Mouse (Mus musculus): ENCODE results near the gene Pir. TPM values are rescaled to one million over a fixed set of nuclear protein-coding genes. Genes with fewer than 3 reads are reported as not detected.

Pir gene
- 1 to 10 TPM; 3.6 to 7.1 TPM for total RNA-seq (2021)
- long read RNA-seq, experiment 1, transcript Pir-201 (10 exons, 1,599 nt) = major isoform, 6 of 10 reads
- long read RNA-seq, experiment 1, partial matches to known transcripts = 0 of 10 reads
- long read RNA-seq, experiment 1, other reads (novel, unspliced or antisense) = 4 of 10 reads
- long read RNA-seq, experiment 2, partial matches to known transcripts = 1 of 5 reads
- long read RNA-seq, experiment 2, other reads (novel, unspliced or antisense) = 1 of 5 reads

- DNase-seq = peak; percentile 48
These were observed at the start of gene Pir for GRCm38 (mm10) chrX:164269285-164269761. Gene Pir, plus strand, starts transcription at chrX:164269371.

- peak; percentile 23 for DNase-seq
These were observed 47.2 kb upstream of the Pir start for GRCm38 (mm10) chrX:164221989-164222388.

DNA sequence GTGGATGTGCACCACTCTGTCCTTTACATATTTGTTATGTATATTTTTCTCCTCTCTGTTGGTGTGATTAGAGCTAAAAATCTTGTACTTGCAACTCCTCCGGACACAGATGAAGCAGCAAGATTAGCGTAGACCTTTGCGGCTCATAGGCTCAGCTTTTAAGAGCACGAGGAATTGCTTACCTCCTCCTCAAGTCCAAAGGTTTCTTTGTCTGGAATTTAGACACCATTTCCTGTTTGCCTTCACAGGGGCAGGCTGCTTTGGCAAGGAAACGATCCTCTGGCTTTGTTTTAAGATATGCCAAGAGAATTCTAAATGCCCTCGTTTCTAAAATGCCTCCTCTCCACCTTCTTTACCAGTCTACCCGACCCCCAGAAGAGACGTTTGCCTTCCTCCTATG is 35.8 kb upstream of the Pir start:
- no peak for DNase-seq

GRCm38 (mm10) chrX:164245714-164246113 is 23.5 kb upstream of the Pir start:
- no peak for DNase-seq

DNA sequence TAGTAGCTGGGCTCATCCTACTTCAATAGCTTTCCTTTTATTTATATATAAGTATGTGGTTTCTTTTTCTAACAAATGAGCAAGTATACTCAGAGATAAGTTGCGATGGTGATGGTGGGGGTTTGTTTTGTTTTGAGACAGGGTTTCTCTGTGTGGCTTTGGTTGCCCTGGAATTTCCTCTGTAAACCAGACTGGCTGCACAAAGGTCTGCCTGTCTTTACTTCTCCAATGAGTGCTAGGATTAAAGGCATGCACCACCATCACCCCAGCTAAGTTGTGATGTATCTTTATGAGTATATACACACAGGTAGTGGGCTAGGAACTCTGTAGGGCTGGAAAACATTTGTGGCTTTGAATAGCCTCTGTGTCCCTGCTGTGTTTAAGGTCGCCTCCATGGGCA is 22.4 kb upstream of the Pir start:
- DNase-seq = no peak

DNA sequence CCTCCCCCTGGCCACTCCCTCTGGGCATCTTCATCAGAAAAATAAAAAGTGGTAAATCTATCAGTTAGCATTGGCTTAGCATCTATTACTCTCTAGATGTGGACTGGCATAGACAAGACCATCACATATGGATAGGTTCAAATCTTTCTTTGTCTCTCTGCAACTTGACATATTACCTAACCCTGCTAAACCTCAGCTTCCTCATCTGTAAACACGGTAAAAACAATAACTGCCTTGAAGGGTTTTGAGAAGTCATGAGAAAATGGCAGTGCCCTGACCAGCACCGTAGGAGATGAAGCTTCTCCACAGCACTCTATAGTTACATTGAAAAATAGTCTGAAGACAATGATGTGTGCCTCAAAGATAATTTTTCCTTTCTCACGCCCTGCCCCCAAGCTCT is 12.6 kb upstream of the Pir start:
- DNase-seq = no peak

DNA sequence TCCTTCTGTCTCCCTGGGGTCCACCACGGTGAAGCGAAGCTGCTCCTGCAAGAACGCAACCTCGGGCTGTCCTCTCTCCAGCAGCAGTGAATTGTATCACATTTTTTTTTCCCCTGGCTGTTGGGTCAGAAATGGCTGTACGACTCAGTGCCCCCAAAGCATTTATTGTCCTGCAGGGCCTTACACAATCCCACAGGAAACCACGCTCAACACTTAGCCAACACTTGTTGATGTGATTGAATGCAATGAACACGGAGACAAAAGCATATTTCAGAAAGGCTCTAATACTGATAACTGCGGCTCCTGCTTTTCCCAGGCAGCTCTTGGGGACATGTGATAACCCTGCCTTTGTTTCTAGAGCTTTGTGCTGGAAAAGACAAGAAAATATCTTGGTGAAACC is 11.1 kb upstream of the Pir start, which contains the start of gene Bmx:
TSS of gene Bmx (minus strand) at position 137 of the 400 bp plus-strand sequence.
- DNase-seq = no peak

GRCm38 (mm10) chrX:164258662-164259061 is 10.5 kb upstream of the Pir start:
- no peak for DNase-seq

GRCm38 (mm10) chrX:164262286-164262685 is 6.9 kb upstream of the Pir start:
- no peak for DNase-seq

GRCm38 (mm10) chrX:164264861-164265260 is 4.3 kb upstream of the Pir start:
- DNase-seq = no peak

- DNase-seq = no peak
These were observed 1.4 kb downstream of the Pir start for GRCm38 (mm10) chrX:164270603-164271002.

GRCm38 (mm10) chrX:164275536-164275935 is 6.4 kb downstream of the Pir start:
- DNase-seq = peak; percentile 2

- no peak for DNase-seq
These were observed 11.9 kb downstream of the Pir start for GRCm38 (mm10) chrX:164280918-164281647.

DNA sequence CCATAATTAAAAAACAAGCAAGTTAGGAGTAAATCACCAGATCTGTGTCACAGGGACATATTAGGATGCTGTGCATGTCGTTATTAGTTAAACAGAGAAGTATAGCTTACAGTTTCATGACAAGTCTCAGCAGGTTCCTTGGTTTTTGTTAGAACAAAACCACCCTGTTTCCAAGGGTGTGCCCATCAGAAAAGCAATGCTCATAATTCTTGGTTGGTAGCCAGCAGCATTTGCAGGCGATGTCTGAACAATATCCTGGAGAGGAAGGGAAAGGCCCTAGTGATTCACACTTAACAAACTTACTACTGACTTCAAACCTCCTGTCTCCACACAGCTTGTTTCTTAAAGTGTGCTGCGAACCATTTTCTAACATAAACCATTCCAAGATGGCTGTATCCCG is 14.6 kb downstream of the Pir start:
- no peak for DNase-seq

GRCm38 (mm10) chrX:164287077-164287476 is 17.9 kb downstream of the Pir start:
- DNase-seq = peak; percentile 34

DNA sequence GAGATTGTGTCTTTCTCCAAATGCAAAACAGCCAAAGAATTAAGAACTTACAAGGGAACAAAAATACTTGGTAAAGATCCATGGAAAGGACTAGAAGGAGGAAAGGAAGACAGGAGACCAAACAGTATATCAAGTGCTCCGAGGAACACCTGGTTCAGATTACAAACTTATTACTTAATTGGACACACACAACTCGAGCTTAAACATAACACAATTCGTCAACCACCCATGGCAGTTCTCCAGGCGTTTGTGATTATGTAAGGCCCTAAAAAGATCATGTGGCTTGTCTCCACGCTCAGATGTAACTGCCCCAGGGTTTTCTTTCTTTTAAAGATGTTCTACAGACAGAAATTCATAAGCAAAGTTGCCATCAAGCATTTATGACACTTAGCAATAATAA is 22.0 kb downstream of the Pir start:
- peak; percentile 20 for DNase-seq

DNA sequence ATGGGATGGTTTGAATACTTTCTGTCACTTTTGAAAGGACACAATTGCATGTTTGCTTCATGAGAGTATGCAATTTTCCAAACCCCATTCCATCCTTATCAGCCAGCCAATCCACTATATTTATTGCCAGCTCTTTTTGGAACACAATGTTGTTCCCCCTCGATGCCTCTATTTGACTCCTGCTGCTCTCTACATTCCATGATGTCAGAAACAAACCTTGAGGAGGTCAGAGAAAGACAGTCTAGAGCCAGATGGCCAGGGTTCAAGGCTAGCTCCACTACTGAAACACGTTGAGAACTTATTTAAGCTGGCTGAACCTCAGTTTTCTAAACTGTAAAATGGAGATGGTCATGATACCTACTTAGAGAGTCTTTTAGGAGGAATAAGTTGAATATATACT is 37.1 kb downstream of the Pir start:
- DNase-seq = peak; percentile 10

- DNase-seq = no peak
These were observed 44.7 kb downstream of the Pir start for GRCm38 (mm10) chrX:164313876-164314275.

DNA sequence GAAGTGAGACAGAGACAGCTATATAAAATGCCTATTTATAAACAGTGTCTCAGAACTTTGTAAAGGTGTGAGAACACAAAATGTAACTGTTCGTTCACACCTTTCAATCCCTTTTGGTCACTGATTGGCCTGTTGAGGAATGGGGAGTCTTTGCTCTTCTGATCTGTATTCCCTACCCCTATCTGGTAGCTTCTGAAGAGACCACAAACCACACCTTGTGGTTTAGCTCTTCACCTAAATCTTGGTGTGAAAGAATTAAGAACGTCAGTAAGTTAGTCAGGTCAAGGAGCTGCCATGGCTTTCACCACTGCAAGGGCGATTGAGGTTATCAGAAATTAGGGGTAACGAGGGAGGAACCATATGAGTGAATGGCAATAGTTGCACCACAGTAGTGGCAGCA is 49.4 kb downstream of the Pir start:
- DNase-seq = no peak

DNA sequence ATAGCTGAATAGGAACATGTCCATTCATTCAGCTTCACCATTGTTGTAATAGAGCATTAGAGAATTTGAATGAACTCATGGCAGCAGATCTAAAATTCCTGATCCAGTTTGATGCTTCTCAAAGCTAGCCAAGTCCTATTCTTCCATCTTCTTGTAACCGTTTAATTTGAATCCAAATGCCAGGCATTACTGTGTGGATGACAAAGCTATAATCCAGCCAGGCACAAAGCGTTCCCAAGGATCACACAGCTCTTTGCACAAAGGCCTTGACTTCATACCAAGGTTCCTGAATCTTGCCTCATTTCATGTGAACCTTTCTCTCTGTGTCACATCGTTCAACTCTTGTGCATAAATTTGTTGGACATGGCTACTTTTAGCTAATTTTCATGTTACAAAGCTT is 50.9 kb downstream of the Pir start:
- no peak for DNase-seq

- no peak for DNase-seq
These were observed 53.3 kb downstream of the Pir start for GRCm38 (mm10) chrX:164322492-164322891.

- DNase-seq = no peak
These were observed 54.3 kb downstream of the Pir start for GRCm38 (mm10) chrX:164323391-164323913.

DNA sequence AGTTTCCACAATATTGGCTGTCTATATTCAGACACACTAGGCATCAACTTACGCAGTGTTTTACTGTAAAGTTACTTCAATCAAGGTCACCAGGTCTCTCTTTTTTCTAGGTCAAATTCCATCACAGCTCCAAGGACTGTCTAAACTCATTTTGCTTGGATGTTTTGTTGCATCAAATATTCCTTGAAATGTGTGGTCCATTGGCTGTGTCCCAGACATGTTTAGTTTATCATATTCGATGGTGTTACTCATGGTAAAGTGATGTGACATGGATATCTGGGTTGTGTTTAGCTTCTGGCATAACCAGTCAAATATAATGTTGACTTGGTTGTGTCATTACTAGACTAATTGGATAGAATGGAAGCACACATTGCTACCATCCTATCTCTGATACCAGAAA is 61.2 kb downstream of the Pir start:
- DNase-seq = no peak

- no peak for DNase-seq
These were observed 61.6 kb downstream of the Pir start for GRCm38 (mm10) chrX:164330766-164331165.
